Mouse (Mus musculus): ENCODE data around the gene Mfsd13b.

DNA sequence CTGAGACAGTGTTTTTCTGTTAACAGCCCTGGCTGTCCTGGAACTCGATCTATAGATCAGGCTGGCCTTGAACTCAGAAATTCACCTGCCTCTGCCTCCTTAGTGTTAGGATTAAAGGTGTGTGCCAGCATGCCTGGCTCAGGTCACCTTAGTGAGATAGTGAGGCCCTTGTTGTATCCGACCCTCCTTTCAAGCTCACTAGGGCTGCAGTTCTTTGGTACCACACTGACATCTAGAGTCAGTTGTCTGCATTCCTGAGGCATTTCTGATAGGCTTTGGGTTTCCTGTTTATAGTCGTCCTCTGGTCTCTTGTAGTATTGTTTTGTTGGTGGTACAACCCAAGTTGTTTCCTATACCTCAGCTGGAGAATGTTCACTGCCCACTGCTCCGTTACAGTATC lies 82.0 kb downstream of the Mfsd13b start:
- no peak for TF ChIP-seq POLR2A (IDR thresholded peaks at IDR 0.05; ENCODE audit: borderline replicate concordance, control insufficient read depth, low read depth, low read length)
- no peak for TF ChIP-seq CTCF (IDR thresholded peaks at IDR 0.05; ENCODE audit: control insufficient read depth, insufficient read depth, low read length)

Data from bone marrow, adult 2 months (tissue).